Mouse (Mus musculus) C2C12 (cell line): ENCODE measurements around the gene Klrg1.

Source experiments
- CEBPB ChIP-seq: IDR thresholded peaks from one replicate; pipeline ENCODE4 v1.6.1; 2011; ENCODE audit warnings: low read depth, mild to moderate bottlenecking, control low read depth, moderate library complexity
- CTCF ChIP-seq: IDR thresholded peaks from one replicate; pipeline ENCODE4 v1.5.1; 2011; ENCODE audit not compliant: control insufficient read depth, insufficient read depth, insufficient read length
- MAX ChIP-seq: IDR thresholded peaks from one replicate; pipeline ENCODE4 v1.6.1; 2011; ENCODE audit warnings: mild to moderate bottlenecking, control low read depth
- MYOD1 ChIP-seq: IDR thresholded peaks from one replicate; pipeline ENCODE4 v1.6.1; 2011; ENCODE audit warnings: low read depth; ENCODE audit not compliant: control insufficient read depth, insufficient read length
- MYOG ChIP-seq: IDR thresholded peaks from one replicate; pipeline ENCODE4 v1.6.1; 2011; ENCODE audit not compliant: control insufficient read depth, insufficient read length; ENCODE audit errors: extremely low read depth
- USF1 ChIP-seq: IDR thresholded peaks from one replicate; pipeline ENCODE4 v1.6.1; 2011; ENCODE audit warnings: low read depth, mild to moderate bottlenecking, control low read depth, moderate library complexity

- TF ChIP-seq CTCF = no peak
- TF ChIP-seq MAX = no peak
- no peak for TF ChIP-seq CEBPB
- TF ChIP-seq MYOG = no peak
- no peak for TF ChIP-seq USF1
- TF ChIP-seq MYOD1 = no peak
Measured at GRCm38 (mm10) chr6:122318726-122319125, 36.0 kb upstream of the Klrg1 start.
